Mouse (Mus musculus): ENCODE measurements at regions not wholly inside any gene's neighbourhood (a gene's known extent, or its start where the extent isn't known, plus 50 kb on each side); places are given as distances from the start of the nearest gene placed in this dataset.
"Not testable (repeated sequence)": the region's sequence is repeated elsewhere in the genome, so short reads cannot be mapped to it uniquely, and the experiment has no call there.

GRCm38 (mm10) chr6:19855476-19855875, 989.4 kb downstream of the Ankrd7 start:
- not testable (repeated sequence) for H3K4me1 ChIP-seq (ENCODE audit: control insufficient read depth, insufficient read depth, low read length); H3K27ac ChIP-seq (ENCODE audit: insufficient read depth, low read length); H3K27me3 ChIP-seq (ENCODE audit: control insufficient read depth, insufficient read depth, low read length, poor library complexity, severe bottlenecking); H3K4me3 ChIP-seq (ENCODE audit: low read depth, low read length); H3K9me3 ChIP-seq (replicated peaks; ENCODE audit: control insufficient read depth, insufficient read depth, low read length, poor library complexity, severe bottlenecking); H3K9ac ChIP-seq (ENCODE audit: low read depth, poor library complexity, severe bottlenecking); H3K36me3 ChIP-seq (ENCODE audit: control insufficient read depth, insufficient read depth, low read length, poor library complexity, severe bottlenecking)

- H3K27me3 ChIP-seq (ENCODE audit: control insufficient read depth, insufficient read depth, low read length, poor library complexity, severe bottlenecking) = no peaks in the 10 kb centered on the region
- TF ChIP-seq POLR2A (IDR thresholded peaks at IDR 0.05; ENCODE audit: insufficient read depth, low read length) (no peak), CTCF (IDR thresholded peaks at IDR 0.05; ENCODE audit: low read depth, low read length) (no peak), EP300 (IDR thresholded peaks at IDR 0.05; ENCODE audit: insufficient read depth, low read depth, low read length) (no peak)
- no peaks in the 10 kb centered on the region for H3K36me3 ChIP-seq (ENCODE audit: control insufficient read depth, insufficient read depth, low read length, poor library complexity, severe bottlenecking)
- no peak overlapping the region for H3K27ac ChIP-seq (ENCODE audit: insufficient read depth, low read length)
- H3K9ac ChIP-seq (ENCODE audit: low read depth, poor library complexity, severe bottlenecking) = no peak overlapping the region
- H3K9me3 ChIP-seq (replicated peaks; ENCODE audit: control insufficient read depth, insufficient read depth, low read length, poor library complexity, severe bottlenecking) = no peaks in the 10 kb centered on the region
- H3K4me1 ChIP-seq (ENCODE audit: control insufficient read depth, insufficient read depth, low read length) = no peaks in the 10 kb centered on the region
- no peak overlapping the region for H3K4me3 ChIP-seq (ENCODE audit: low read depth, low read length)
Observed at GRCm38 (mm10) chr6:19864101-19864500, 998.0 kb downstream of the Ankrd7 start.

GRCm38 (mm10) chr6:19869697-19870096, 1003.6 kb downstream of the Ankrd7 start:
- H3K27ac ChIP-seq (ENCODE audit: insufficient read depth, low read length) = no peak overlapping the region
- no peaks in the 10 kb centered on the region for H3K4me1 ChIP-seq (ENCODE audit: control insufficient read depth, insufficient read depth, low read length)
- no peak for TF ChIP-seq CTCF (IDR thresholded peaks at IDR 0.05; ENCODE audit: low read depth, low read length)
- no peak for TF ChIP-seq POLR2A (IDR thresholded peaks at IDR 0.05; ENCODE audit: insufficient read depth, low read length)
- TF ChIP-seq EP300 (IDR thresholded peaks at IDR 0.05; ENCODE audit: insufficient read depth, low read depth, low read length) = no peak
- no peak overlapping the region for H3K9ac ChIP-seq (ENCODE audit: low read depth, poor library complexity, severe bottlenecking)
- H3K27me3 ChIP-seq (ENCODE audit: control insufficient read depth, insufficient read depth, low read length, poor library complexity, severe bottlenecking) = no peaks in the 10 kb centered on the region
- H3K4me3 ChIP-seq (ENCODE audit: low read depth, low read length) = no peak overlapping the region
- no peaks in the 10 kb centered on the region for H3K9me3 ChIP-seq (replicated peaks; ENCODE audit: control insufficient read depth, insufficient read depth, low read length, poor library complexity, severe bottlenecking)
- no peaks in the 10 kb centered on the region for H3K36me3 ChIP-seq (ENCODE audit: control insufficient read depth, insufficient read depth, low read length, poor library complexity, severe bottlenecking)

- no peaks in the 10 kb centered on the region for H3K36me3 ChIP-seq (ENCODE audit: control insufficient read depth, insufficient read depth, low read length, poor library complexity, severe bottlenecking)
- H3K4me3 ChIP-seq (ENCODE audit: low read depth, low read length) = no peak overlapping the region
- H3K9me3 ChIP-seq (replicated peaks; ENCODE audit: control insufficient read depth, insufficient read depth, low read length, poor library complexity, severe bottlenecking) = no peaks in the 10 kb centered on the region
- TF ChIP-seq CTCF (IDR thresholded peaks at IDR 0.05; ENCODE audit: low read depth, low read length) (no peak), EP300 (IDR thresholded peaks at IDR 0.05; ENCODE audit: insufficient read depth, low read depth, low read length) (no peak), POLR2A (IDR thresholded peaks at IDR 0.05; ENCODE audit: insufficient read depth, low read length) (no peak)
- H3K4me1 ChIP-seq (ENCODE audit: control insufficient read depth, insufficient read depth, low read length) = no peaks in the 10 kb centered on the region
- H3K27me3 ChIP-seq (ENCODE audit: control insufficient read depth, insufficient read depth, low read length, poor library complexity, severe bottlenecking) = no peaks in the 10 kb centered on the region
- no peak overlapping the region for H3K9ac ChIP-seq (ENCODE audit: low read depth, poor library complexity, severe bottlenecking)
- no peak overlapping the region for H3K27ac ChIP-seq (ENCODE audit: insufficient read depth, low read length)
Observed at GRCm38 (mm10) chr6:19911181-19911580, 1045.1 kb downstream of the Ankrd7 start.

GRCm38 (mm10) chr6:19941784-19942183, 1075.7 kb downstream of the Ankrd7 start:
- not testable (repeated sequence) for H3K4me3 ChIP-seq (ENCODE audit: low read depth, low read length); H3K9ac ChIP-seq (ENCODE audit: low read depth, poor library complexity, severe bottlenecking); H3K27me3 ChIP-seq (ENCODE audit: control insufficient read depth, insufficient read depth, low read length, poor library complexity, severe bottlenecking); H3K4me1 ChIP-seq (ENCODE audit: control insufficient read depth, insufficient read depth, low read length); H3K36me3 ChIP-seq (ENCODE audit: control insufficient read depth, insufficient read depth, low read length, poor library complexity, severe bottlenecking); H3K27ac ChIP-seq (ENCODE audit: insufficient read depth, low read length)
- peaks cover 11% of the 10 kb centered on the region for H3K9me3 ChIP-seq (replicated peaks; ENCODE audit: control insufficient read depth, insufficient read depth, low read length, poor library complexity, severe bottlenecking)

GRCm38 (mm10) chr6:19944334-19944733, 1078.2 kb downstream of the Ankrd7 start:
- no peaks in the 10 kb centered on the region for H3K27me3 ChIP-seq (ENCODE audit: control insufficient read depth, insufficient read depth, low read length, poor library complexity, severe bottlenecking)
- H3K4me1 ChIP-seq (ENCODE audit: control insufficient read depth, insufficient read depth, low read length) = no peaks in the 10 kb centered on the region
- H3K27ac ChIP-seq (ENCODE audit: insufficient read depth, low read length) = no peak overlapping the region
- H3K36me3 ChIP-seq (ENCODE audit: control insufficient read depth, insufficient read depth, low read length, poor library complexity, severe bottlenecking) = no peaks in the 10 kb centered on the region
- peaks cover 11% of the 10 kb centered on the region for H3K9me3 ChIP-seq (replicated peaks; ENCODE audit: control insufficient read depth, insufficient read depth, low read length, poor library complexity, severe bottlenecking)
- H3K9ac ChIP-seq (ENCODE audit: low read depth, poor library complexity, severe bottlenecking) = no peak overlapping the region
- H3K4me3 ChIP-seq (ENCODE audit: low read depth, low read length) = no peak overlapping the region
- no peak for TF ChIP-seq EP300 (IDR thresholded peaks at IDR 0.05; ENCODE audit: insufficient read depth, low read depth, low read length)

- Histone ChIP-seq H3K4me1 (ENCODE audit: control insufficient read depth, insufficient read depth, low read length) (no peaks in the 10 kb centered on the region), H3K9me3 (replicated peaks; ENCODE audit: control insufficient read depth, insufficient read depth, low read length, poor library complexity, severe bottlenecking) (peaks cover 7% of the 10 kb centered on the region; the same call in 1 of the 2 replicates), H3K36me3 (ENCODE audit: control insufficient read depth, insufficient read depth, low read length, poor library complexity, severe bottlenecking) (no peaks in the 10 kb centered on the region), H3K9ac (ENCODE audit: low read depth, poor library complexity, severe bottlenecking) (no peak overlapping the region), H3K27me3 (ENCODE audit: control insufficient read depth, insufficient read depth, low read length, poor library complexity, severe bottlenecking) (no peaks in the 10 kb centered on the region), H3K4me3 (ENCODE audit: low read depth, low read length) (no peak overlapping the region), H3K27ac (ENCODE audit: insufficient read depth, low read length) (no peak overlapping the region)
- TF ChIP-seq POLR2A (IDR thresholded peaks at IDR 0.05; ENCODE audit: insufficient read depth, low read length) (no peak), EP300 (IDR thresholded peaks at IDR 0.05; ENCODE audit: insufficient read depth, low read depth, low read length) (no peak), CTCF (IDR thresholded peaks at IDR 0.05; ENCODE audit: low read depth, low read length) (no peak)
Observed at GRCm38 (mm10) chr6:19945693-19946092, 1079.6 kb downstream of the Ankrd7 start.

Measured in ES-Bruce4 (cell line).